Mouse (Mus musculus) cerebellum, postnatal 25 days (tissue): ENCODE data around the gene Olfr1453.
"Not testable (repeated sequence)": the region's sequence is repeated elsewhere in the genome, so short reads cannot be mapped to it uniquely, and the experiment has no call there.

ENCODE experiments used
- DNase-seq, 2 experiments: peaks; one replicate each; pipeline ENCODE4 v3.0.0; 2021; ENCODE audit warnings: mixed read lengths in 2 of 2

The Olfr1453 gene

GRCm38 (mm10) chr19:13028227-13028626 is at the start of gene Olfr1453:
Gene Olfr1453 (minus strand): TSS chr19:13028327.
- DNase-seq, result no peak

GRCm38 (mm10) chr19:13060310-13060709 is 32.2 kb upstream of the Olfr1453 start, which contains the start of gene Olfr1454:
Gene Olfr1454 (plus strand): TSS chr19:13060610.
- DNase-seq, result no peak

- DNase-seq, result no peak
Measured at GRCm38 (mm10) chr19:12994714-12995113, 33.4 kb downstream of the Olfr1453 start, which contains the start of gene Olfr1451. Gene Olfr1451 (plus strand): TSS chr19:12995014.

- DNase-seq, result not testable (repeated sequence)
Measured at GRCm38 (mm10) chr19:12992316-12992715, 35.8 kb downstream of the Olfr1453 start.
